Mouse (Mus musculus) bone marrow macrophage, adult 2 months (primary cell): ENCODE data around the gene Ltbp4.

Experiments
- CTCF ChIP-seq: IDR thresholded peaks from 2 replicates; pipeline ENCODE4 v1.5.1; 2012; ENCODE audit warnings: low read depth, mild to moderate bottlenecking, low read length, moderate library complexity
- POLR2A ChIP-seq: IDR thresholded peaks from 2 replicates; pipeline ENCODE4 v1.6.1; 2012; ENCODE audit warnings: mild to moderate bottlenecking, low read depth, low read length, borderline replicate concordance

DNA sequence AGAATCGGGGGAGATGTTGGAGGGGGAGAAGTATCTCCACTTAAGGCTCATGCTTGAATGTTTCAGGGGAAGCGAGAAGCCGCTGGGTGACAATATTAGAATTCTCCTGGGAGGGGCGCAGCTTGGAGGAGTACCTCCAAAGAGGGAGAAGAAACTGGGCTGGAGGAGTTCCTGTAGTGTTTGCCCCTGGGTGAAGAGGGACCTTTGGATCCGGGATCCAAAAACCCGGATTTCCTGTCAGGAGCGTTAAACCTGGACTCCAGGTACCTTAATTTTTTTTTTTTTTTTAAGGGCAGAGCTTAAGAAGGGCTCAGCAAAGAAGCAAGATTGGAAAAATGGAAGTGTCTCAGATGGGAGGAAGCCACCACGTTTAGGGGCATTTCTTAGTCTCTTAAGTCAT lies 5.6 kb downstream of the Ltbp4 start:
- no peak for TF ChIP-seq CTCF
- TF ChIP-seq POLR2A: no peak
